Mouse (Mus musculus): ENCODE data around the gene Sorbs1. TPM values are rescaled to one million over a fixed set of nuclear protein-coding genes. Genes with fewer than 3 reads are reported as not detected.

Sorbs1 gene
- total RNA-seq, 1 experiment: 18.0 TPM

GRCm38 (mm10) chr19:40343018-40343417 lies 170.6 kb downstream of the Sorbs1 start:
- in situ Hi-C loops (cut with MboI; ENCODE audit: low sequenced_read_pairs in 2 of 2, unreplicated experiment in 2 of 2): loop anchor here in 1 of 2 experiments (25.0 kb wide), 1 partner anchor 194 kb away; no protein-coding TSS in a partner anchor
- TF ChIP-seq ZC3H11A (IDR thresholded peaks at IDR 0.05; ENCODE audit: borderline replicate concordance, low read depth, low read length) (peak; percentile 26; the same call in 1 of the 2 replicates), ZNF384 (IDR thresholded peaks at IDR 0.05; ENCODE audit: low read depth, low read length) (no peak)
- Histone ChIP-seq H3K36me3 (ENCODE audit: control insufficient read depth, insufficient read depth, low read length, poor library complexity, severe bottlenecking) (no peaks in the 10 kb centered on the region), H3K9ac (ENCODE audit: insufficient read depth, low read depth, low read length, poor library complexity, severe bottlenecking) (no peak overlapping the region), H3K4me3 (ENCODE audit: insufficient read depth in 1 of 2, low read depth in 1 of 2, low read length in 2 of 2, poor library complexity in 1 of 2, severe bottlenecking in 1 of 2) (no peak overlapping the region), H3K4me1 (ENCODE audit: control insufficient read depth in 2 of 2, insufficient read depth in 2 of 2, low read length in 2 of 2, poor library complexity in 1 of 2) (no peaks in the 10 kb centered on the region; a peak in 2 of 4 replicates), H3K27ac (ENCODE audit: insufficient read depth, low read depth, low read length, poor library complexity, severe bottlenecking) (no peak overlapping the region), H3K9me3 (ENCODE audit: control insufficient read depth, insufficient read depth, low read depth, low read length) (no peaks in the 10 kb centered on the region)
- peak; percentile 71 for DNase-seq (ENCODE audit: low read depth, low spot score)

- H3K4me3 ChIP-seq (ENCODE audit: insufficient read depth in 1 of 2, low read depth in 1 of 2, low read length in 2 of 2, poor library complexity in 1 of 2, severe bottlenecking in 1 of 2): no peak overlapping the region
- no peaks in the 10 kb centered on the region for H3K9me3 ChIP-seq (ENCODE audit: control insufficient read depth, insufficient read depth, low read depth, low read length)
- TF ChIP-seq MAFK (IDR thresholded peaks at IDR 0.05; ENCODE audit: insufficient read depth, low read depth, low read length): no peak
- TF ChIP-seq ZC3H11A (IDR thresholded peaks at IDR 0.05; ENCODE audit: borderline replicate concordance, low read depth, low read length): no peak
- TF ChIP-seq HCFC1 (IDR thresholded peaks at IDR 0.05; ENCODE audit: borderline replicate concordance, insufficient read depth, low read length): no peak
- no peak for TF ChIP-seq CHD2 (IDR thresholded peaks at IDR 0.05; ENCODE audit: low read depth, low read length)
- TF ChIP-seq ZNF384 (IDR thresholded peaks at IDR 0.05; ENCODE audit: low read depth, low read length): no peak
- no peak overlapping the region for H3K9ac ChIP-seq (ENCODE audit: insufficient read depth, low read depth, low read length, poor library complexity, severe bottlenecking)
- H3K36me3 ChIP-seq (ENCODE audit: control insufficient read depth, insufficient read depth, low read length, poor library complexity, severe bottlenecking): no peaks in the 10 kb centered on the region
- no peak overlapping the region for H3K27ac ChIP-seq (ENCODE audit: insufficient read depth, low read depth, low read length, poor library complexity, severe bottlenecking)
- H3K4me1 ChIP-seq (ENCODE audit: control insufficient read depth in 2 of 2, insufficient read depth in 2 of 2, low read length in 2 of 2, poor library complexity in 1 of 2): no peaks in the 10 kb centered on the region; a peak in 2 of 4 replicates
- in situ Hi-C loops (cut with MboI; ENCODE audit: low sequenced_read_pairs in 2 of 2, unreplicated experiment in 2 of 2): loop anchor here in 1 of 2 experiments (25.0 kb wide), 1 partner anchor 196 kb away; no protein-coding TSS in a partner anchor
- no peak for DNase-seq (ENCODE audit: low read depth, low spot score)
These were observed 172.4 kb downstream of the Sorbs1 start for GRCm38 (mm10) chr19:40341141-40341540.

- H3K9ac ChIP-seq (ENCODE audit: insufficient read depth, low read depth, low read length, poor library complexity, severe bottlenecking): no peak overlapping the region
- H3K4me1 ChIP-seq (ENCODE audit: control insufficient read depth in 2 of 2, insufficient read depth in 2 of 2, low read length in 2 of 2, poor library complexity in 1 of 2): peaks cover 0 to 2% of the 10 kb centered on the region in 2 experiments; a peak in 2 of 4 replicates
- H3K9me3 ChIP-seq (ENCODE audit: control insufficient read depth, insufficient read depth, low read depth, low read length): no peaks in the 10 kb centered on the region
- H3K4me3 ChIP-seq (ENCODE audit: insufficient read depth in 1 of 2, low read depth in 1 of 2, low read length in 2 of 2, poor library complexity in 1 of 2, severe bottlenecking in 1 of 2): no peak overlapping the region
- TF ChIP-seq CHD2 (IDR thresholded peaks at IDR 0.05; ENCODE audit: low read depth, low read length) (no peak), HCFC1 (IDR thresholded peaks at IDR 0.05; ENCODE audit: borderline replicate concordance, insufficient read depth, low read length) (no peak), ZNF384 (IDR thresholded peaks at IDR 0.05; ENCODE audit: low read depth, low read length) (no peak), ZC3H11A (IDR thresholded peaks at IDR 0.05; ENCODE audit: borderline replicate concordance, low read depth, low read length) (no peak), MAFK (IDR thresholded peaks at IDR 0.05; ENCODE audit: insufficient read depth, low read depth, low read length) (no peak)
- no peak overlapping the region for H3K27ac ChIP-seq (ENCODE audit: insufficient read depth, low read depth, low read length, poor library complexity, severe bottlenecking)
- no peak for DNase-seq (ENCODE audit: low read depth, low spot score)
- in situ Hi-C loops (cut with MboI; ENCODE audit: low sequenced_read_pairs in 2 of 2, unreplicated experiment in 2 of 2): loop anchor here in 1 of 2 experiments (25.0 kb wide), 1 partner anchor 201 kb away; no protein-coding TSS in a partner anchor
- H3K36me3 ChIP-seq (ENCODE audit: control insufficient read depth, insufficient read depth, low read length, poor library complexity, severe bottlenecking): no peaks in the 10 kb centered on the region
These were observed 176.9 kb downstream of the Sorbs1 start for GRCm38 (mm10) chr19:40336694-40337093.

- H3K9ac ChIP-seq (ENCODE audit: insufficient read depth, low read depth, low read length, poor library complexity, severe bottlenecking): no peak overlapping the region
- TF ChIP-seq CHD2 (IDR thresholded peaks at IDR 0.05; ENCODE audit: low read depth, low read length) (no peak), ZC3H11A (IDR thresholded peaks at IDR 0.05; ENCODE audit: borderline replicate concordance, low read depth, low read length) (no peak), MAFK (IDR thresholded peaks at IDR 0.05; ENCODE audit: insufficient read depth, low read depth, low read length) (no peak), ZNF384 (IDR thresholded peaks at IDR 0.05; ENCODE audit: low read depth, low read length) (no peak), HCFC1 (IDR thresholded peaks at IDR 0.05; ENCODE audit: borderline replicate concordance, insufficient read depth, low read length) (no peak)
- no peak overlapping the region for H3K27ac ChIP-seq (ENCODE audit: insufficient read depth, low read depth, low read length, poor library complexity, severe bottlenecking)
- no peak for DNase-seq (ENCODE audit: low read depth, low spot score)
- no peaks in the 10 kb centered on the region for H3K9me3 ChIP-seq (ENCODE audit: control insufficient read depth, insufficient read depth, low read depth, low read length)
- peaks cover 0 to 3% of the 10 kb centered on the region in 2 experiments; a peak in 1 of 4 replicates for H3K4me1 ChIP-seq (ENCODE audit: control insufficient read depth in 2 of 2, insufficient read depth in 2 of 2, low read length in 2 of 2, poor library complexity in 1 of 2)
- in situ Hi-C loops (cut with MboI; ENCODE audit: low sequenced_read_pairs in 2 of 2, unreplicated experiment in 2 of 2): loop anchor here in 1 of 2 experiments (25.0 kb wide), 1 partner anchor 203 kb away; no protein-coding TSS in a partner anchor
- no peaks in the 10 kb centered on the region for H3K36me3 ChIP-seq (ENCODE audit: control insufficient read depth, insufficient read depth, low read length, poor library complexity, severe bottlenecking)
- no peak overlapping the region for H3K4me3 ChIP-seq (ENCODE audit: insufficient read depth in 1 of 2, low read depth in 1 of 2, low read length in 2 of 2, poor library complexity in 1 of 2, severe bottlenecking in 1 of 2)
These were observed 179.7 kb downstream of the Sorbs1 start for GRCm38 (mm10) chr19:40333905-40334304.

Data from ES-E14 (cell line).